Mouse (Mus musculus): ENCODE results near the gene Pdlim4. TPM values are rescaled to one million over a fixed set of nuclear protein-coding genes. Genes with fewer than 3 reads are reported as not detected.

The Pdlim4 gene
- total and polyA plus RNA-seq, 3 experiments: not detected

DNA sequence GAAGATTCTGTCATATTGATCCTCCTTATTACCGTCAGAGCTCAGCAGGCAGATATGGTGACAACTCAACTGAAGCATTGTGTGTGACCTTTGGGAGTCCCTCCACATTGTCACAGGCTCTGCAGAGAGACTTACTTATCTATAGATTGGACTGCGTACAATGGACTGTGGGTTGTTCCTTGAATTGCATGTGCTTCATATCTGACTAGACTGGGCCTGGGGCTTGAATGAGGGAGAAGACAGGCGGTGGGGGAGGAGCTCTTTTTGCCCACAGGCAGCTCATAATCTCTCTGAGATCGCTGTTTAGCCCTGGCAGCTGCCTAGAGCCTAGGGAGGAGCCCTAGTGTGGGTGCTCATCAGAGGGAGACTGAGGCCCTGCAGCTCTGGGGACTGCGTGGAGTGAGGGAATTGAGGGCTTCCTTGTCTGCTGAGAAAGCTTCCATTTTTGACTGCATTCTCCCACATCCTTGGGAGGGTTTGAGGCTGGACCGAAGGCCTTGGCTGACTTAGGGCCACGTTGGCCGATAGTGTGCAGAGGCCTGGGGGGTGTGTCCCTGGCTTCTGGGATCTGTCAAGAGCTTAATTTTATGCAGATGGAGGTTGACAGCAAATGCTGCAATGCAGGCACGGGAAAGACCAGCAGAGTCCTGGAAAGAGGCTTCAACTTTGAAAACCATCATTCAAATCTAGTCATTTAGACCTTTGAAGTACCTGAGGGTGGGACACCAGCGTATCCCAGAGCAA, 34.1 kb upstream of the Pdlim4 start:
- DNase-seq (ENCODE audit: extremely low read depth): no peak
- H3K4me1 ChIP-seq (ENCODE audit: control insufficient read depth in 1 of 2, insufficient read depth in 2 of 2): peaks cover 3 to 14% of the 10 kb centered on the region in 2 experiments; a peak in 3 of 4 replicates
- no peak overlapping the region for H3K4me3 ChIP-seq (replicated peaks in 1 of 3; ENCODE audit: low read depth in 2 of 3, low read length in 2 of 3, poor library complexity in 1 of 3)
- no peak overlapping the region for H3K4me2 ChIP-seq (ENCODE audit: insufficient read depth, low read depth, poor library complexity, severe bottlenecking)
- in situ Hi-C loops (cut with MboI; ENCODE audit: low pct_ligation_motif_present, low pct_unique_long_range_greater_than_20kb, low sequenced_read_pairs): no loop called here
- no peak overlapping the region for H3K27ac ChIP-seq (ENCODE audit: insufficient read depth, low read depth)
- H3K79me2 ChIP-seq (replicated peaks; ENCODE audit: control insufficient read depth, extremely low read depth, insufficient read depth, poor library complexity, severe bottlenecking): no peaks in the 10 kb centered on the region
- no peak for TF ChIP-seq POLR2AphosphoS2 (IDR thresholded peaks at IDR 0.05; ENCODE audit: low read depth, low read length)
- TF ChIP-seq ELF1 (IDR thresholded peaks at IDR 0.05; ENCODE audit: low read depth, low read length): no peak
- no peak for TF ChIP-seq CHD1 (IDR thresholded peaks at IDR 0.05; ENCODE audit: low read depth, low read length)
- no peak for TF ChIP-seq BHLHE40 (IDR thresholded peaks at IDR 0.05; ENCODE audit: low read depth, low read length)
- TF ChIP-seq ZKSCAN1 (IDR thresholded peaks at IDR 0.05; ENCODE audit: borderline replicate concordance, low read depth, low read length): no peak
- no peak for TF ChIP-seq CTCF (conservative IDR thresholded peaks at IDR 0.05 in 1 of 2, IDR thresholded peaks at IDR 0.05 in 1 of 2; ENCODE audit: low read depth in 2 of 2, low read length in 2 of 2)
- TF ChIP-seq UBTF (IDR thresholded peaks at IDR 0.05; ENCODE audit: low read depth, low read length): no peak
- no peak for TF ChIP-seq MAZ (IDR thresholded peaks at IDR 0.05; ENCODE audit: low read depth, low read length)
- TF ChIP-seq RCOR1 (conservative IDR thresholded peaks at IDR 0.05; ENCODE audit: low read depth, low read length): no peak
- no peak for TF ChIP-seq PAX5 (IDR thresholded peaks at IDR 0.05; ENCODE audit: low read length)
- TF ChIP-seq MAX (IDR thresholded peaks at IDR 0.05; ENCODE audit: low read length): no peak
- TF ChIP-seq E2F4 (IDR thresholded peaks at IDR 0.05; ENCODE audit: insufficient replicate concordance, low read depth, low read length): no peak
- no peak for TF ChIP-seq NELFE (IDR thresholded peaks at IDR 0.05; ENCODE audit: low read depth, low read length)
- TF ChIP-seq HCFC1 (IDR thresholded peaks at IDR 0.05; ENCODE audit: low read depth, low read length): no peak
- H3K36me3 ChIP-seq (replicated peaks in 1 of 2; ENCODE audit: control insufficient read depth in 1 of 2, insufficient read depth in 1 of 2, low read length in 1 of 2): no peaks in the 10 kb centered on the region
- peaks cover 52% of the 10 kb centered on the region for H3K27me3 ChIP-seq (replicated peaks)
- no peak overlapping the region for H3K9ac ChIP-seq (ENCODE audit: insufficient read depth, low read depth)
- dilution Hi-C loops (cut with MboI; ENCODE audit: extremely low pct_ligation_motif_present, extremely low pct_unique_long_range_greater_than_20kb, low sequenced_read_pairs): no loop called here
- H3K9me3 ChIP-seq (replicated peaks; ENCODE audit: low read length): no peaks in the 10 kb centered on the region

DNA sequence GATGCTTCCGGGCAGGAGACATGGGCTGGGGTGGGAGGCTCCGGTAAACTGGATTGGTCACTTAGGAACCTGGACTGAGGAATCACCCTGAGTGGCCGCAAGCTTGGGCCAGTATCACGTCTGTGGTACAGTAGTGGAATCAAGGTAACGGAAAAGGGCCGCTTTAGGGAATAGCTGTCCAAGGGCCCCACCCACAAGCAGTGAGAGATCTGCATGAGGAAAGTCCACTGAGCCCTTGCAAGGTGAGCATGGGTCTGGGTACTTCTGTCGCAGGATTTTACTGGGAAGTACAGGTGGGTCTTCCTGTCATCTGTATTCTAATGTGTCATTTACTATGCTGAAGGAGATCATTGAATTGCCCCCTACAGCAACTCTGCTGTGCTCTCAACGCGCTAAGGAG, 32.9 kb upstream of the Pdlim4 start:
- Histone ChIP-seq H3K36me3 (replicated peaks in 1 of 2; ENCODE audit: control insufficient read depth in 1 of 2, insufficient read depth in 1 of 2, low read length in 1 of 2) (no peaks in the 10 kb centered on the region), H3K9me3 (replicated peaks; ENCODE audit: low read length) (no peaks in the 10 kb centered on the region), H3K27ac (ENCODE audit: insufficient read depth, low read depth) (no peak overlapping the region), H3K4me2 (ENCODE audit: insufficient read depth, low read depth, poor library complexity, severe bottlenecking) (no peak overlapping the region), H3K4me1 (ENCODE audit: control insufficient read depth in 1 of 2, insufficient read depth in 2 of 2) (peaks cover 3 to 7% of the 10 kb centered on the region in 2 experiments; a peak in 3 of 4 replicates), H3K27me3 (replicated peaks) (peaks cover 46% of the 10 kb centered on the region), H3K4me3 (replicated peaks in 1 of 3; ENCODE audit: low read depth in 2 of 3, low read length in 2 of 3, poor library complexity in 1 of 3) (no peak overlapping the region), H3K9ac (ENCODE audit: insufficient read depth, low read depth) (no peak overlapping the region), H3K79me2 (replicated peaks; ENCODE audit: control insufficient read depth, extremely low read depth, insufficient read depth, poor library complexity, severe bottlenecking) (no peaks in the 10 kb centered on the region)
- DNase-seq (ENCODE audit: extremely low read depth): no peak
- in situ Hi-C loops (cut with MboI; ENCODE audit: low pct_ligation_motif_present, low pct_unique_long_range_greater_than_20kb, low sequenced_read_pairs) (no loop called here), dilution Hi-C loops (cut with MboI; ENCODE audit: extremely low pct_ligation_motif_present, extremely low pct_unique_long_range_greater_than_20kb, low sequenced_read_pairs) (no loop called here)
- no peak for TF ChIP-seq USF1 (IDR thresholded peaks at IDR 0.05; ENCODE audit: low read depth, low read length)
- no peak for TF ChIP-seq KAT2A (IDR thresholded peaks at IDR 0.05; ENCODE audit: insufficient replicate concordance, low read length)
- TF ChIP-seq EP300 (IDR thresholded peaks at IDR 0.05; ENCODE audit: low read length): no peak
- TF ChIP-seq MAFK (IDR thresholded peaks at IDR 0.05; ENCODE audit: insufficient replicate concordance, low read length): no peak
- no peak for TF ChIP-seq RCOR1 (conservative IDR thresholded peaks at IDR 0.05; ENCODE audit: low read depth, low read length)
- no peak for TF ChIP-seq TBP (conservative IDR thresholded peaks at IDR 0.05; ENCODE audit: low read depth, low read length)
- no peak for TF ChIP-seq NRF1 (IDR thresholded peaks at IDR 0.05; ENCODE audit: low read depth, low read length)
- no peak for TF ChIP-seq MXI1 (IDR thresholded peaks at IDR 0.05; ENCODE audit: low read depth, low read length)
- TF ChIP-seq HCFC1 (IDR thresholded peaks at IDR 0.05; ENCODE audit: low read depth, low read length): no peak
- TF ChIP-seq ZNF384 (IDR thresholded peaks at IDR 0.05; ENCODE audit: low read depth, low read length): no peak
- no peak for TF ChIP-seq TCF12 (IDR thresholded peaks at IDR 0.05; ENCODE audit: low read depth, low read length)
- TF ChIP-seq SIN3A (IDR thresholded peaks at IDR 0.05; ENCODE audit: low read length): no peak
- no peak for TF ChIP-seq MAZ (IDR thresholded peaks at IDR 0.05; ENCODE audit: low read depth, low read length)

All from CH12.LX (cell line).